ENCODE assay signal across 12 mouse cellular contexts in the genomic region with DNA sequence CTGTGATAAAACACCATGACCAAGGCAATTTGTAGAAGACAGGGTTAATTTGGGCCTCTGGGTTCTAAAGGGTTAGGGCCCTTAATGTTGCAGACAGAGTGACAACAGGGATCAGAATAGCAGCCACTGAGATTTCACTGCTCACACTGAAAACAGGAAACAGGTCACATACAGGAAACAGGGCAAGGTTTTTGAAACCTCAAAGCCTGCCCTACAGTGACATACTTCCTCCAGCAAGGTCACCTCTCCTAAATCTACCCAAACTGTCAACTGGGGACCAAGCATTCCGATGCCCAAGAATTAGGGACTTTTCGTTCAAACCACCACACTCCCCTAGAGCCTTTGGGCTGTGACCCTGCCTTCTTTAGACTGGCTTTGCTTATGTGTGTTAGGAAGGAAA. TPM values are rescaled to one million over a fixed set of nuclear protein-coding genes. Genes with fewer than 3 reads are reported as not detected.
DNase-seq lines count a peak whose midpoint lies in the region; ATAC-seq lines count a peak whose summit lies in the region.
"Had no signal": no experiment of that assay in that cellular context is flagged by ENCODE, and none has a peak within 500 bp of the region (broad histone marks: within the 10 kb centered on the region; RNA-seq: fewer than 3 reads in every experiment).

No protein-coding gene starts in this region.

- no peaks in the 10 kb centered on the region for H3K27me3 ChIP-seq in midbrain, embryonic 10.5 days (ENCODE audit: low read depth, poor library complexity, severe bottlenecking)

- ATAC-seq in common myeloid progenitor, adult 5-6 weeks (replicated peaks; ENCODE audit: low read depth, poor library complexity, severe bottlenecking) = peak; percentile 89
- ATAC-seq in neutrophil, adult 5-6 weeks (ENCODE audit: extremely low read depth, insufficient number of reproducible peaks, low FRiP score, poor library complexity, severe bottlenecking) = peak; percentile 84

- 79% methylated on average over 2 of the region's 2 CpGs for WGBS in midbrain, embryonic 10.5 days

- no peak overlapping the region for H3K4me3 ChIP-seq in midbrain, embryonic 10.5 days
- H3K4me3 ChIP-seq: hindbrain, embryonic 10.5 days had no signal

- H3K27ac ChIP-seq in midbrain, embryonic 10.5 days (replicated peaks) = no peak overlapping the region
- H3K27ac ChIP-seq: hindbrain, embryonic 10.5 days had no signal

- peaks cover 12% of the 10 kb centered on the region for H3K4me1 ChIP-seq in midbrain, embryonic 10.5 days

- H3K9me3 ChIP-seq in midbrain, embryonic 10.5 days (replicated peaks) = peaks cover 3% of the 10 kb centered on the region; the same call in 1 of the 2 replicates

- H3K36me3 ChIP-seq in midbrain, embryonic 10.5 days = no peaks in the 10 kb centered on the region
- H3K36me3 ChIP-seq: hindbrain, embryonic 10.5 days had no signal

- peak; percentile 50 for DNase-seq in lung, postnatal 25 days (ENCODE audit: low spot score)
- no peak for DNase-seq in lung, adult 18-20 months
- DNase-seq in CD4-positive, CD25-positive, alpha-beta regulatory T cell, adult 2 months (ENCODE audit: low read depth, low spot score) = peak; percentile 77
- no peak for DNase-seq in cerebellum, adult 9-10 months
- no peak for DNase-seq in midbrain, embryonic 10.5 days (ENCODE audit: low spot score)
- DNase-seq: cerebellum, adult 11-12 months; kidney, adult 18-20 months had no signal

RNA-seq across cellular contexts. Expression of a gene that starts 13.2 kb away (rescaled TPM):
- total RNA-seq in common myeloid progenitor, adult 5-6 weeks (2017) = not detected in 2 replicates
- total RNA-seq in neutrophil, adult 5-6 weeks (2017) = not detected in 2 replicates
- polyA plus RNA-seq in midbrain, embryonic 10.5 days (2016; fragmentation: Nextera tagmentation; extraction: Ambion mirVana) = 3.0 and 3.4 TPM in 2 replicates
- total RNA-seq: left cerebral cortex, postnatal 10 days had no signal

RNA-seq across cellular contexts. Expression of a gene that starts 25.4 kb away (rescaled TPM):
- total RNA-seq in common myeloid progenitor, adult 5-6 weeks (2017) = 13.4 and 19.9 TPM in 2 replicates
- 1.2 TPM in 1 of 2 replicates, not detected in the other for total RNA-seq in neutrophil, adult 5-6 weeks (2017)
- polyA plus RNA-seq in midbrain, embryonic 10.5 days (2016; fragmentation: Nextera tagmentation; extraction: Ambion mirVana) = 1.00 and 1.5 TPM in 2 replicates

RNA-seq across cellular contexts. Expression of a gene that starts 30.6 kb away (rescaled TPM):
- total RNA-seq in common myeloid progenitor, adult 5-6 weeks (2017) = not detected in 2 replicates
- 0.12 and 1.1 TPM in 2 replicates for total RNA-seq in neutrophil, adult 5-6 weeks (2017)
- polyA plus RNA-seq in midbrain, embryonic 10.5 days (2016; fragmentation: Nextera tagmentation; extraction: Ambion mirVana) = 1.1 and 1.2 TPM in 2 replicates

RNA-seq across cellular contexts. Expression of a gene that starts 32.7 kb away (rescaled TPM):
- total RNA-seq in common myeloid progenitor, adult 5-6 weeks (2017) = 2.7 and 4.2 TPM in 2 replicates
- not detected in 2 replicates for total RNA-seq in neutrophil, adult 5-6 weeks (2017)
- 3.5 and 6.8 TPM in 2 replicates for polyA plus RNA-seq in midbrain, embryonic 10.5 days (2016; fragmentation: Nextera tagmentation; extraction: Ambion mirVana)
- total RNA-seq: ES-E14 had no signal

RNA-seq across cellular contexts. Expression of a gene that starts 37.1 kb away (rescaled TPM):
- total RNA-seq in common myeloid progenitor, adult 5-6 weeks (2017) = 2.1 TPM in 1 of 2 replicates, not detected in the other
- total RNA-seq in neutrophil, adult 5-6 weeks (2017) = 2.0 TPM in 1 of 2 replicates, not detected in the other
- 0.55 and 0.80 TPM in 2 replicates for polyA plus RNA-seq in midbrain, embryonic 10.5 days (2016; fragmentation: Nextera tagmentation; extraction: Ambion mirVana)

Comparison
In these comparisons a context has a peak if more than half of its experiments do, and no peak if none do; other contexts are left out.
1. DNase-seq: peak in lung, postnatal 25 days (single experiment) and CD4-positive, CD25-positive, alpha-beta regulatory T cell, adult 2 months (single experiment); none in lung, adult 18-20 months (0 of 2), cerebellum, adult 9-10 months (single experiment) and midbrain, embryonic 10.5 days (single experiment).